Mouse (Mus musculus): ENCODE measurements at regions not wholly inside any gene's neighbourhood (a gene's known extent, or its start where the extent isn't known, plus 50 kb on each side); places are given as distances from the start of the nearest gene placed in this dataset.

- Histone ChIP-seq H3K4me2 (replicated peaks; ENCODE audit: low read depth) (no peak overlapping the region), H3K9ac (ENCODE audit: low read length) (no peak overlapping the region), H3K4me1 (replicated peaks; ENCODE audit: control insufficient read depth, insufficient read depth) (no peaks in the 10 kb centered on the region), H3K9me3 (ENCODE audit: control insufficient read depth, low read length) (no peaks in the 10 kb centered on the region), H3K27ac (replicated peaks) (no peak overlapping the region), H3K36me3 (ENCODE audit: control insufficient read depth, insufficient read depth, low read length) (no peaks in the 10 kb centered on the region), H3K27me3 (ENCODE audit: control insufficient read depth, insufficient read depth, low read length) (no peaks in the 10 kb centered on the region), H3K4me3 (ENCODE audit: low read depth, low read length) (no peak overlapping the region)
- TF ChIP-seq CTCF (IDR thresholded peaks at IDR 0.05; ENCODE audit: low read depth) (no peak), EP300 (optimal IDR thresholded peaks at IDR 0.05) (no peak)
- WGBS = 63% methylated on average over 2 of the region's 2 CpGs
- ATAC-seq (ENCODE audit: low FRiP score, low TSS enrichment) = no peak
- no peak for DNase-seq (ENCODE audit: low spot score)
Measured at GRCm38 (mm10) chr10:98318416-98318815, 591.9 kb upstream of the C030005K15Rik start.

GRCm38 (mm10) chr10:98323846-98324245, 590.4 kb upstream of the Atp2b1 start:
- no peaks in the 10 kb centered on the region for H3K27me3 ChIP-seq (ENCODE audit: control insufficient read depth, insufficient read depth, low read length)
- no peak overlapping the region for H3K9ac ChIP-seq (ENCODE audit: low read length)
- no peak overlapping the region for H3K4me2 ChIP-seq (replicated peaks; ENCODE audit: low read depth)
- H3K4me1 ChIP-seq (replicated peaks; ENCODE audit: control insufficient read depth, insufficient read depth) = no peaks in the 10 kb centered on the region
- H3K9me3 ChIP-seq (ENCODE audit: control insufficient read depth, low read length) = no peaks in the 10 kb centered on the region
- no peak overlapping the region for H3K4me3 ChIP-seq (ENCODE audit: low read depth, low read length)
- no peaks in the 10 kb centered on the region for H3K36me3 ChIP-seq (ENCODE audit: control insufficient read depth, insufficient read depth, low read length)
- no peak for ATAC-seq (ENCODE audit: low FRiP score, low TSS enrichment)
- no peak for TF ChIP-seq CTCF (IDR thresholded peaks at IDR 0.05; ENCODE audit: low read depth)
- TF ChIP-seq EP300 (optimal IDR thresholded peaks at IDR 0.05) = no peak
- 87% methylated on average over 5 of the region's 5 CpGs for WGBS
- H3K27ac ChIP-seq (replicated peaks) = no peak overlapping the region
- no peak for DNase-seq (ENCODE audit: low spot score)

GRCm38 (mm10) chr10:98324591-98324990, 589.6 kb upstream of the Atp2b1 start:
- ATAC-seq (ENCODE audit: low FRiP score, low TSS enrichment) (no peak), DNase-seq (ENCODE audit: low spot score) (no peak)
- TF ChIP-seq CTCF (IDR thresholded peaks at IDR 0.05; ENCODE audit: low read depth) = no peak
- TF ChIP-seq EP300 (optimal IDR thresholded peaks at IDR 0.05) = no peak
- no peak overlapping the region for H3K4me3 ChIP-seq (ENCODE audit: low read depth, low read length)
- H3K36me3 ChIP-seq (ENCODE audit: control insufficient read depth, insufficient read depth, low read length) = no peaks in the 10 kb centered on the region
- no peaks in the 10 kb centered on the region for H3K4me1 ChIP-seq (replicated peaks; ENCODE audit: control insufficient read depth, insufficient read depth)
- H3K9me3 ChIP-seq (ENCODE audit: control insufficient read depth, low read length) = no peaks in the 10 kb centered on the region
- no peaks in the 10 kb centered on the region for H3K27me3 ChIP-seq (ENCODE audit: control insufficient read depth, insufficient read depth, low read length)
- no peak overlapping the region for H3K27ac ChIP-seq (replicated peaks)
- no peak overlapping the region for H3K4me2 ChIP-seq (replicated peaks; ENCODE audit: low read depth)
- H3K9ac ChIP-seq (ENCODE audit: low read length) = no peak overlapping the region

- H3K4me1 ChIP-seq (replicated peaks; ENCODE audit: control insufficient read depth, insufficient read depth) = no peaks in the 10 kb centered on the region
- DNase-seq (ENCODE audit: low spot score) (no peak), ATAC-seq (ENCODE audit: low FRiP score, low TSS enrichment) (no peak)
- no peak overlapping the region for H3K4me2 ChIP-seq (replicated peaks; ENCODE audit: low read depth)
- H3K9me3 ChIP-seq (ENCODE audit: control insufficient read depth, low read length) = no peaks in the 10 kb centered on the region
- H3K9ac ChIP-seq (ENCODE audit: low read length) = no peak overlapping the region
- WGBS = 47% methylated on average over 5 of the region's 5 CpGs
- H3K27me3 ChIP-seq (ENCODE audit: control insufficient read depth, insufficient read depth, low read length) = no peaks in the 10 kb centered on the region
- no peaks in the 10 kb centered on the region for H3K36me3 ChIP-seq (ENCODE audit: control insufficient read depth, insufficient read depth, low read length)
- no peak overlapping the region for H3K27ac ChIP-seq (replicated peaks)
- TF ChIP-seq CTCF (IDR thresholded peaks at IDR 0.05; ENCODE audit: low read depth) = no peak
- TF ChIP-seq EP300 (optimal IDR thresholded peaks at IDR 0.05) = no peak
- H3K4me3 ChIP-seq (ENCODE audit: low read depth, low read length) = no peak overlapping the region
Measured at GRCm38 (mm10) chr10:98325720-98326119, 588.5 kb upstream of the Atp2b1 start.

GRCm38 (mm10) chr10:98332682-98333081, 581.5 kb upstream of the Atp2b1 start:
- H3K27me3 ChIP-seq (ENCODE audit: control insufficient read depth, insufficient read depth, low read length) = no peaks in the 10 kb centered on the region
- no peaks in the 10 kb centered on the region for H3K9me3 ChIP-seq (ENCODE audit: control insufficient read depth, low read length)
- no peaks in the 10 kb centered on the region for H3K36me3 ChIP-seq (ENCODE audit: control insufficient read depth, insufficient read depth, low read length)
- no peak overlapping the region for H3K4me2 ChIP-seq (replicated peaks; ENCODE audit: low read depth)
- ATAC-seq (ENCODE audit: low FRiP score, low TSS enrichment) = no peak
- no peak overlapping the region for H3K9ac ChIP-seq (ENCODE audit: low read length)
- no peak for DNase-seq (ENCODE audit: low spot score)
- WGBS = 34% methylated on average over 4 of the region's 4 CpGs
- H3K4me3 ChIP-seq (ENCODE audit: low read depth, low read length) = no peak overlapping the region
- H3K4me1 ChIP-seq (replicated peaks; ENCODE audit: control insufficient read depth, insufficient read depth) = no peaks in the 10 kb centered on the region
- TF ChIP-seq EP300 (optimal IDR thresholded peaks at IDR 0.05) (no peak), CTCF (IDR thresholded peaks at IDR 0.05; ENCODE audit: low read depth) (no peak)
- 0 out of 2 replicates have a peak overlapping the region, but pooled peaks have one; percentile 18 for H3K27ac ChIP-seq (replicated peaks)

GRCm38 (mm10) chr10:98333411-98334067, 580.7 kb upstream of the Atp2b1 start:
- no peaks in the 10 kb centered on the region for H3K27me3 ChIP-seq (ENCODE audit: control insufficient read depth, insufficient read depth, low read length)
- no peak; the same call in 1 of the 2 replicates for ATAC-seq (ENCODE audit: low FRiP score, low TSS enrichment)
- H3K4me1 ChIP-seq (replicated peaks; ENCODE audit: control insufficient read depth, insufficient read depth) = no peaks in the 10 kb centered on the region
- H3K9me3 ChIP-seq (ENCODE audit: control insufficient read depth, low read length) = no peaks in the 10 kb centered on the region
- no peaks in the 10 kb centered on the region for H3K36me3 ChIP-seq (ENCODE audit: control insufficient read depth, insufficient read depth, low read length)
- TF ChIP-seq CTCF (IDR thresholded peaks at IDR 0.05; ENCODE audit: low read depth) (no peak), EP300 (optimal IDR thresholded peaks at IDR 0.05) (no peak)
- no peak for DNase-seq (ENCODE audit: low spot score)
- no peak overlapping the region for H3K4me3 ChIP-seq (ENCODE audit: low read depth, low read length)
- H3K9ac ChIP-seq (ENCODE audit: low read length) = no peak overlapping the region
- no peak overlapping the region for H3K4me2 ChIP-seq (replicated peaks; ENCODE audit: low read depth)
- 54% methylated on average over 6 of the region's 6 CpGs for WGBS
- H3K27ac ChIP-seq (replicated peaks) = no peak overlapping the region
